ENCODE assay signal across 18 mouse cellular contexts in the genomic region with DNA sequence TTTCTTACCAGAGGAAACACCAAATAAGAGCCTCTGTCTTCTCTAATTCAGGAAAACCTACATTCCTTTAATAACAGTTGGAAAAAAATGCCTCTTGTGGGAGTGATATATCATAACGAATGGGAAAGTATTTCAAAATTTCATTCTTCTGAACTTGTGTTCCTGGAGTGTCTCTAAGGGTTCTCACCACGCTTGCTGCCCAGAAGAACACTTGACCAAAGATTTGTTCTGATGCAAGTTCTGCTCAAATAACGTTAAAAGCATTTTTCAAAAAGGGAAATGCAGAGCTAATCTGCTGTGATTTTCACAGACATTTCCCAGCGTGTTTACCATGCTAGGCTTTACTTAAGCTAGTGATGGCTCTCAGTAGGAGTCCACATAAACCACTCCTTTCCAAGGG.
DNase-seq lines count a peak whose midpoint lies in the region; ATAC-seq and TF ChIP-seq lines count a peak whose summit lies in the region.
"Had no signal": no experiment of that assay in that cellular context is flagged by ENCODE, and none has a peak within 500 bp of the region (broad histone marks: within the 10 kb centered on the region; RNA-seq: fewer than 3 reads in every experiment).

No protein-coding gene starts in this region.

- no peak overlapping the region for H3K9ac ChIP-seq in limb, embryonic 14.5 days (ENCODE audit: low read depth, low read length, severe bottlenecking)
- no peak overlapping the region for H3K9ac ChIP-seq in lung, embryonic 16.5 days (ENCODE audit: low read length)
- H3K9ac ChIP-seq in hindbrain, postnatal 0 days (replicated peaks; ENCODE audit: low read length) = no peak overlapping the region
- H3K9ac ChIP-seq: embryonic facial prominence, embryonic 15.5 days; forebrain, embryonic 12.5 days; heart, embryonic 12.5 days; hindbrain, embryonic 14.5 days had no signal

- peak; percentile 5 for DNase-seq in limb, embryonic 14.5 days (ENCODE audit: low spot score)
- peak; percentile 59 for DNase-seq in lung, postnatal 25 days (ENCODE audit: low spot score)
- DNase-seq in hindbrain, postnatal 0 days (ENCODE audit: low spot score) = no peak
- DNase-seq in thymus, postnatal 25 days = no peak
- DNase-seq in cerebellum, postnatal 25 days = no peak
- DNase-seq: adrenal gland, adult 2 months; adrenal gland, postnatal 25 days; cerebellum, adult 18-20 months; cerebellum, postnatal 10 days; embryo, embryonic 11 days had no signal

- H3K9me3 ChIP-seq in limb, embryonic 14.5 days (ENCODE audit: control insufficient read depth, low read length) = no peaks in the 10 kb centered on the region
- no peaks in the 10 kb centered on the region for H3K9me3 ChIP-seq in lung, embryonic 16.5 days (ENCODE audit: control insufficient read depth, low read length)
- H3K9me3 ChIP-seq in hindbrain, postnatal 0 days (ENCODE audit: low read length) = no peaks in the 10 kb centered on the region
- H3K9me3 ChIP-seq: embryonic facial prominence, embryonic 15.5 days; forebrain, embryonic 12.5 days; heart, embryonic 12.5 days; hindbrain, embryonic 10.5 days had no signal

- WGBS in limb, embryonic 14.5 days = 55% methylated on average over 4 of the region's 4 CpGs
- WGBS in lung, embryonic 16.5 days = 47% methylated on average over 4 of the region's 4 CpGs
- WGBS in hindbrain, postnatal 0 days = 77% methylated on average over 4 of the region's 4 CpGs

- no peak overlapping the region for H3K4me3 ChIP-seq in embryonic fibroblast, embryonic 13.5 days (ENCODE audit: insufficient read depth, low read length)
- no peak overlapping the region for H3K4me3 ChIP-seq in limb, embryonic 14.5 days (replicated peaks; ENCODE audit: low read length)
- no peak overlapping the region for H3K4me3 ChIP-seq in lung, embryonic 16.5 days (ENCODE audit: low read length)
- H3K4me3 ChIP-seq in hindbrain, postnatal 0 days (ENCODE audit: low read length) = no peak overlapping the region
- H3K4me3 ChIP-seq: embryonic facial prominence, embryonic 15.5 days; forebrain, embryonic 12.5 days; heart, embryonic 12.5 days; hindbrain, embryonic 10.5 days had no signal

- H3K36me3 ChIP-seq in limb, embryonic 14.5 days (ENCODE audit: control insufficient read depth, insufficient read depth, low read length) = no peaks in the 10 kb centered on the region
- H3K36me3 ChIP-seq in lung, embryonic 16.5 days (ENCODE audit: control insufficient read depth, insufficient read depth, low read length) = no peaks in the 10 kb centered on the region
- no peaks in the 10 kb centered on the region for H3K36me3 ChIP-seq in hindbrain, postnatal 0 days (ENCODE audit: insufficient read depth, low read length)
- H3K36me3 ChIP-seq: embryonic facial prominence, embryonic 15.5 days; forebrain, embryonic 12.5 days; heart, embryonic 12.5 days; hindbrain, embryonic 10.5 days had no signal

- TF ChIP-seq POLR2A in embryonic fibroblast, embryonic 13.5 days (IDR thresholded peaks at IDR 0.05; ENCODE audit: low read depth, low read length) = no peak
- TF ChIP-seq POLR2A in limb, embryonic 14.5 days (IDR thresholded peaks at IDR 0.05; ENCODE audit: borderline replicate concordance, extremely low read depth, insufficient read depth, insufficient read length) = no peak

- TF ChIP-seq CTCF in embryonic fibroblast, embryonic 13.5 days (IDR thresholded peaks at IDR 0.05; ENCODE audit: borderline replicate concordance, insufficient read depth, low read length) = no peak
- TF ChIP-seq CTCF in hindbrain, postnatal 0 days (IDR thresholded peaks at IDR 0.05; ENCODE audit: low read depth) = no peak

- no peaks in the 10 kb centered on the region for H3K4me1 ChIP-seq in embryonic fibroblast, embryonic 13.5 days (ENCODE audit: control insufficient read depth, insufficient read depth, low read length)
- peaks cover 4% of the 10 kb centered on the region for H3K4me1 ChIP-seq in limb, embryonic 14.5 days (ENCODE audit: control insufficient read depth, insufficient read depth, low read length)
- H3K4me1 ChIP-seq in lung, embryonic 16.5 days (replicated peaks; ENCODE audit: control insufficient read depth, insufficient read depth, low read length) = 0 out of 2 replicates have a peak, but pooled peaks cover 2% of the 10 kb centered on the region
- H3K4me1 ChIP-seq in hindbrain, postnatal 0 days (ENCODE audit: insufficient read depth, low read length) = no peaks in the 10 kb centered on the region
- H3K4me1 ChIP-seq: embryonic facial prominence, embryonic 15.5 days; forebrain, embryonic 12.5 days; heart, embryonic 12.5 days; hindbrain, embryonic 10.5 days had no signal

- H3K27ac ChIP-seq in embryonic fibroblast, embryonic 13.5 days (ENCODE audit: insufficient read depth, low read length) = peak overlapping the region; percentile 47; the same call in 1 of the 2 replicates
- no peak overlapping the region for H3K27ac ChIP-seq in limb, embryonic 14.5 days (replicated peaks; ENCODE audit: low read depth, low read length)
- H3K27ac ChIP-seq in lung, embryonic 16.5 days (ENCODE audit: low read length) = peak overlapping the region; percentile 64
- no peak overlapping the region for H3K27ac ChIP-seq in hindbrain, postnatal 0 days
- H3K27ac ChIP-seq: embryonic facial prominence, embryonic 15.5 days; forebrain, embryonic 12.5 days; hindbrain, embryonic 10.5 days; hindbrain, embryonic 14.5 days had no signal

- H3K27me3 ChIP-seq in limb, embryonic 14.5 days (ENCODE audit: control insufficient read depth, insufficient read depth, low read length) = no peaks in the 10 kb centered on the region
- no peaks in the 10 kb centered on the region for H3K27me3 ChIP-seq in lung, embryonic 16.5 days (ENCODE audit: control insufficient read depth, insufficient read depth, low read depth, low read length)
- H3K27me3 ChIP-seq in hindbrain, postnatal 0 days (ENCODE audit: insufficient read depth, low read length) = no peaks in the 10 kb centered on the region
- H3K27me3 ChIP-seq: embryonic facial prominence, embryonic 15.5 days; forebrain, embryonic 12.5 days; heart, embryonic 12.5 days had no signal

- no peak for ATAC-seq in limb, embryonic 14.5 days (ENCODE audit: low FRiP score, low read depth)
- peak; percentile 65 for ATAC-seq in lung, embryonic 16.5 days (ENCODE audit: low read depth)
- no peak for ATAC-seq in hindbrain, postnatal 0 days
- ATAC-seq: forebrain, embryonic 16.5 days had no signal

- H3K4me2 ChIP-seq in limb, embryonic 14.5 days (replicated peaks; ENCODE audit: low read depth, low read length, severe bottlenecking) = no peak overlapping the region
- H3K4me2 ChIP-seq in lung, embryonic 16.5 days (ENCODE audit: low read depth, low read length) = no peak overlapping the region
- no peak overlapping the region for H3K4me2 ChIP-seq in hindbrain, postnatal 0 days (ENCODE audit: low read depth, low read length)
- H3K4me2 ChIP-seq: embryonic facial prominence, embryonic 15.5 days; forebrain, embryonic 12.5 days; heart, embryonic 12.5 days; hindbrain, embryonic 14.5 days had no signal

Comparison
In these comparisons a context has a peak if more than half of its experiments do, and no peak if none do; other contexts are left out.
1. H3K27ac ChIP-seq: peak in embryonic fibroblast, embryonic 13.5 days (single experiment) and lung, embryonic 16.5 days (single experiment); none in limb, embryonic 14.5 days (single experiment) and hindbrain, postnatal 0 days (single experiment).
2. DNase-seq: peak in limb, embryonic 14.5 days (single experiment) and lung, postnatal 25 days (single experiment); none in hindbrain, postnatal 0 days (single experiment), thymus, postnatal 25 days (single experiment) and cerebellum, postnatal 25 days (0 of 2).